Mouse (Mus musculus) ZHBTc4 (cell line): Measurements from ENCODE around the gene Gm20489.

ENCODE experiments used
- DNase-seq: peaks from one replicate; pipeline ENCODE4 v3.0.0-alpha.2; 2011; ENCODE audit warnings: low read depth, low spot score

Gene Gm20489

GRCm38 (mm10) chrX:101268755-101269124 is at the start of gene Gm20489:
Gene Gm20489, minus strand, starts transcription at chrX:101269023.
- DNase-seq = no peak

DNA sequence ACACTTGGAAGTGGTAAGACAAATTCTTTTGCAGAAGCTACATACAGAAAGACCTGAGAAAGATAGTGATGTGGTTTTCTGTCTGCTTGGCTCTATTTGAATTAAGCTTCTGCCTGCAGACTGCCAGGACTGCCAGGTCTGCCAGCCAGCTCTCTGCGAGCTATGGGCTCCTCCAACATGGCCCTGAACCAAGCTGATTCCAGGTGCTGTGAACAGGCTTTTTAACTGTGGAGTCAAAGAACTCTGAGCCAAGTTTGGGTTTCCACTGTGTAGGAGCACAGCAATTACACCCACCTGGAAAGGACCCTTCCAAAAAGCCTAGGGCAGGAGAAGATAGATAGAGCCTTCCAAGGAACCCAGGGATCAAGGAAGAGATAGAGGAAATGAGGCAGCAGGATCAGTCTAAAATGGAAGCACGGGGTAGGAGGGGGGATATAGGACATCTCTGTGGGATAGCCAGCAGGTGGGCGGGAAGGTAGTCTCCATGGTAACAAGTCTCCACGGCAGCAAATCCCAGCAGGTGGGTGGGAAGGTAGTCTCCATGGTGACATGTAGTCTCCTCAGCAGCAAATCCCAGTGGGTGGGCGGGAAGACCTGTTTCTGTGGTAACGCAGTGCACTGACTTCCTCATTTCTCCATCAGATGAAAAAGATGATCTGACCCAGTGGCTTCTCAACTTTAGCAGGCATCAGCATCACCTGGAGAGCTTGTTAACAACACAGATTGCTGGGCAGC is 45.0 kb upstream of the Gm20489 start:
- DNase-seq = peak; percentile 26

- DNase-seq = no peak
Measured at GRCm38 (mm10) chrX:101309299-101309698, 40.5 kb upstream of the Gm20489 start.

DNA sequence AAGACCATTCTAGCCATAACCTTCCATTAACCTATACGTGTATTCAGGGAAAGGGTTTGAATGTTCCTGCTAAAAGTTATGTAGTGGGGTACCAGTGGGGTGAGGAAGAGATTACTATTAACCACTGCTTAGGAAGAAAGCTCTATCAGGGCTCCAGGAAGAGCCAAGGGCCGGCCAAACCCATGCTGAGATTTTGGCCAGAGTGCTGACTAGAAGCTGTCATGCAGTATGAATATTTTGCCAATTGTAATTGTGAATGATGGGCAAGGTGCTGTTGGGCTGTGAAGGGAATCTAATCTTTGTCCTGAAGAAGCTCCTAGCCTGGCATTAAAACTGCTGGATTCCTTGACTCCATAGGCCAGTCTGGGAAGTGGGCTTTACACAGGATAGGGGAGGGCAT is 35.8 kb upstream of the Gm20489 start:
- DNase-seq = no peak

- no peak for DNase-seq
Measured at GRCm38 (mm10) chrX:101301654-101302053, 32.8 kb upstream of the Gm20489 start.

DNA sequence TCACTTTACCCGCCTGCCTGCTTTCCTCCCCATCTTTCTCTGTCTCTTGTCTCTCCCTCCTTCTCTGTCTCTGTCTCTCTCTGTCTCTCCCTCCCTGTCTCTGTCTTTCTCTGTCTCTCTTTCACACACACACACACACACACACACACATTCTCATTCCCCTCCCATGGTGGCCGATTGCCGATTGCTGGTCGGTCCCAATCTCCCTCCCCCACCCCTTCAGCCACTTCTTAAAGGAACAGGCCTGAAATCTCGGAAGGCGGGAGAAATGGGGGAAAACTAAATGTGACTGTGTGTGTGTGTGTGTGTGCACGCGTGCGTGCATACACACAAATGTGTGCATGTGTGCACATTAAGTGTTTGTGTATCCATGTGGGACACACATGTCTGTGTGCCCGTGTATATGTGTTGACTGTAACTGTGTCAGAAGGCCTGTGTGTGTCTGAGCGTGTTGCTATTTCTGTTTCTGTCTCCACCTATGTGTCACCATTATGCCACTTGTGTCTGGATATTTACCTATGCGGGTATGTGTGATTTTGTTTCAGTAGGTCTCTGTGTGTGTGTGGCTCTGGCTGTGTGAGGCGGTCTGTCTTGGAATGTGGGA is 31.7 kb upstream of the Gm20489 start:
- DNase-seq = peak; percentile 26

GRCm38 (mm10) chrX:101299473-101300426 is 30.9 kb upstream of the Gm20489 start:
- DNase-seq = no peak

GRCm38 (mm10) chrX:101299055-101299454 is 30.2 kb upstream of the Gm20489 start, which contains the start of gene Nlgn3:
Gene Nlgn3, plus strand, starts transcription at chrX:101299168.
- peak; percentile 21 for DNase-seq

- DNase-seq = no peak
Measured at GRCm38 (mm10) chrX:101290111-101290510, 21.3 kb upstream of the Gm20489 start.

DNA sequence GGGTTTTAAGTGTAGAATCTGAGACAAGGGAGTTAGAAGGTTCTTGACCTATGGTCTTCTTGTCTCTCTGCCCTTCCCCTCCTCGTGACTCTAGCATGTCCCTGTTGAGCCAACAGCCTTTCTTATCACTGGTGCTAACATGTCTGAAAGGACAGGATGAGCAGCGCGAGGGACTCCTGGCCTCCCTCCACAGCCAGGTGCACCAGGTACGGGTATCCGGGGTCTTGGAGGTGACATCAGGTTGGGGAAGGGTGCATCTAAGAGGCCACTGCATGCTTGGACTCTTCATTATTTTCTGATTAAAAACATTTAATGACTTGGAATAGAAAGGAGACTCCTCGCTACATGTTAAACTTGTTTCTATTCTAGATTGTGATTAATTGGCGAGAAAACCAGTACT is 20.2 kb upstream of the Gm20489 start:
- no peak for DNase-seq

- DNase-seq = no peak
Measured at GRCm38 (mm10) chrX:101288432-101288831, 19.6 kb upstream of the Gm20489 start.

- DNase-seq = no peak
Measured at GRCm38 (mm10) chrX:101287543-101287942, 18.7 kb upstream of the Gm20489 start.

DNA sequence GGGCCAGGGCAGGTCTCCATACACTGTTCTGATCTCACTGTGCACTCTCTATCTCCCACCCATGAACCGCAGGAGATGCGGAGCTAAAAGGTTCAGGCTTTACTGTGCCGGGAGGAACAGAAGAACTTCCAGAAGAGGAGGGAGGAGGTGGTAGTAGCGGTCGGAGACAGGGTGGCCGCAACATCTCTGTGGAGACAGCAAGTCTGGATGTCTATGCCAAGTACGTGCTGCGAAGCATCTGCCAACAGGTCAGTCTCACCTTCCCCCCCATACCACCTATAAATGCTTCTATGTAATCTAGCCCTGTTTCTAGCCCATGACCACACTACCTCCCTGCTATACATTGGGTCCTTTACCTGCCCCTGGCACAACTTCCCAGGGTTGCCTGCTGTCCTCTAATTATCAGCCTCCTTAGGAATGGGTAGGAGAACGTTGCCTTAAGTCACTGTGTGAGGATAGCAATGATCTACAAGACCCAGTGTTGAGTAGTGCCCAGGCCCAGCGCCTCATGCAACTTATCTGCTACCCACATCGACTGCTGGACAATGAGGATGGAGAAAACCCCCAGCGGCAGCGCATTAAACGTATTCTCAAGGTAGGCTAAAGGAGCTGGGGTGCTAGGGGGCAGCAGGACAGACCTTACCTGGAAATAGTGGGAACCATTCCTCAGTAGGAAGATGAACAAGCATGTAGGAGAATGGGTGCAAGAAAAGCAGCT is 17.3 kb upstream of the Gm20489 start:
- DNase-seq = no peak

GRCm38 (mm10) chrX:101285534-101285933 is 16.7 kb upstream of the Gm20489 start:
- peak; percentile 77 for DNase-seq

DNA sequence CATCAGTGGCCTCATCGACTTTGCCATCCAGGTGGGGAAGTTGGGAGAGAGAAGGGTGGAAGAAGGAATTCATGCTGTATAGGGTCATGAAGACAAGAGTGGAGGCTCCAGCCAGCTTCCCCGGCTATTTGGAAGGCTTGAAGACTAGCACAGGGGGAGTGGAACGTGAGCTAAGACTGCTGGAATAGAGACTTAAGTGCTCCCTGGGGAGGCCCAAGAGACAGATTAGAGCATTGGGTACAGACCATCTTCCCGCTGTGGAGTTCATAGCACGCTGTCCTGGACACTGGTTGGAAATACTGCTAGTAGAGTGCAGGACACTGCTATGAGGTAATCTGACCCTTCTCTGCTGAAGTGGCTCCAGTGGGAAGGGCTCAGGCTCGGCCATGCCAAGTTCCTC is 14.0 kb upstream of the Gm20489 start:
- no peak for DNase-seq

GRCm38 (mm10) chrX:101273875-101274738 is 5.3 kb upstream of the Gm20489 start, which contains the start of gene Med12:
Gene Med12, plus strand, starts transcription at chrX:101274030.
- DNase-seq = peak; percentile 92

DNA sequence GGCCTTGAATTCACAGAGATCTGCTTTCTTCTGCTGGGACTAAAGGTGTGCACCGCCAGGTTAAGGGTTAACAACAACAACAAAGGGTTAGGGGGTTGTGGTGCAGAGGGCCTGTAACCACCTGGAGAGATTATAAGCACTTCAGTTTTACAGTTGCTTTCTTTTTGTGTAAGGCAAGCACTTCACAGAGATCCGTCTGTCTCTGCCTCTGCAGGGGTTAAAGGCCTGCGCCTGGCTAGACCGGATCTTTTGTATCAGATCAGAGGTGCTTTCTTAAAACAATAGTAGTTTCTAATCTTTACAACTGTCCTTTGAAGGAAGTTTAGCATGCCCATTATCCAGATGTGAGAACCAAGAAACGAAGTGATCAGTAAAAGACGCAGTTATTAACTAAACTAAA is 4.6 kb upstream of the Gm20489 start:
- DNase-seq = peak; percentile 66

- DNase-seq = no peak
Measured at GRCm38 (mm10) chrX:101268025-101268754, 633 bp downstream of the Gm20489 start, which contains the start of gene Il2rg. Gene Il2rg, minus strand, starts transcription at chrX:101268255.

DNA sequence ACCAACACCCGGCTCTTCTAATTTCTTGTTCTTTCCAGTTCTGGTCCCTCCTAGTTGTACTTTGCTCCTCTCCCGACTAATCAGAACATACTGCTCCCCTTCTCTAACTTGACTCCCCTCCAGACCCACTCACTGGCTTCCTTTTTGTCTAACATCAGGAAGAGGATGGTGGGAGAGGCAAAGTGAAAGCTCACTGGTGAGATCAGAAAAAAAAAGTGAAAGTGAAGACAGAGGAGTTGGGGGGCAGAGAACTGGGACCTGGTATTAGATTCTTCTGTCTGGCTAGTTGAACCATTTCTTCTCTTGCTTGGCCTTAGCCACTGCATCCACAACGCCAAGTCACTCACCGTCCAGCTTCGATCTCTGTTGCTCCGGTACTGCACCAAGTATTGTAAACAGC is 2.2 kb downstream of the Gm20489 start:
- no peak for DNase-seq

DNA sequence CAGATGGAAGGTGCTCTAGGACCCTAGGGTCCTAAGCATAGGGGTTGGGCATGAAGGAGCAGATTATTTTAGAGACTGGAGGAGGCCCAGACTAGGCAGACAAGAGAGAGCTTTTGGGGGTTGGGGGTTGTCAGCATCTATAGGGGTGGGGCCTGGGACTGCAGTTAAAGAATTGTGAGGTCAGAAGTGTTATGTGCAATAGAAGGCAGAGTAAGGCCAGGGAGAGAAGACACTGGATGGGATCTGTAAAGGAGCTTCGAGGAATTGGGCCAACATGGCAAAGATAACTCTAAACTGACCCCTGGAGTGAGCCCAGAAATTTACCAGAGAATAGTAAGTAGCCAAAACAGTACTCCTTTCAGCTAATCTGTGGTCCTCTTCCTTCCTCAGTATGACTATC is 4.9 kb downstream of the Gm20489 start, which contains the start of gene Gm614:
Gm614 (minus strand) TSS at position 101 of the 400 bp plus-strand sequence.
- no peak for DNase-seq
